Mouse (Mus musculus) macrophage (primary cell): Measurements from ENCODE around the gene Irf2. TPM values are rescaled to one million over a fixed set of nuclear protein-coding genes. Genes with fewer than 3 reads are reported as not detected.

Experiments used
- H3K27ac ChIP-seq: fragments of 350-480 bp; formaldehyde crosslinking; 2 replicates; pipeline ENCODE4 v1.9.0; 2021
- H3K36me3 ChIP-seq: fragments of 350-480 bp; formaldehyde crosslinking; 2 replicates; pipeline ENCODE4 v1.9.0; 2021; ENCODE audit errors: inconsistent target
- H3K4me3 ChIP-seq: fragments of 350-480 bp; formaldehyde crosslinking; 2 replicates; pipeline ENCODE4 v1.9.0; 2021; ENCODE audit errors: inconsistent target
- H3K79me2 ChIP-seq: fragments of 350-480 bp; formaldehyde crosslinking; 2 replicates; pipeline ENCODE4 v1.9.0; 2021; ENCODE audit errors: inconsistent target
- WGBS: methylation state at CpG from one replicate; pipeline ENCODE4 v1.1.7; 2026; ENCODE audit warnings: inconsistent platforms; ENCODE audit not compliant: missing documents; 5-methylcytosine and 5-hydroxymethylcytosine counted together
- polyA plus RNA-seq: library from polyadenylated mRNA; stranded (reverse); fragments of 250-400 nt; gene quantifications from 3 replicates; pipeline ENCODE4 v1.2.4, GENCODE M21; 2018; ENCODE audit warnings: inconsistent platforms

Irf2 gene
- polyA plus RNA-seq, 1 experiment from 2014 or later = 103 TPM

DNA sequence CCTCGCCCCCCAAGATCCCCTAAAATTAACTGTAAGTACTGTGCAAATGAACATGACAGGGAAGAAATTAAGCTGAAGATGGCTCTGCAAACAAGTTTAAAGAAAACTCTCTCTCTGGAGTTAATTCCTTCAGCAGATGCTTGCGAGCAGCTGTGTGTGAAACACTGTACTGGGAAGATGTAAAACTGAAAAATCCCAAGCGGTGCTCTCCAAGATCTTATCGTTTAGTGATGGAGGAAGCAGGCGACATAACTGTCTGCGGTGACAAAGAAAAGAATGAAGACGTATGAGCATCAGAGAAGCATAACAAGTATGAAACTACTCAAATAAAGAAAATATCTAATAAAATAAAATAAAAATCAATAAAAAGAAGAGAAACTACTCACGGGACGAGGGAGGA lies 18.1 kb downstream of the Irf2 start:
- Histone ChIP-seq H3K27ac (no peak overlapping the region), H3K4me3 (no peak overlapping the region), H3K79me2 (peaks cover 100% of the 10 kb centered on the region), H3K36me3 (peaks cover 33% of the 10 kb centered on the region; the same call in 1 of the 2 replicates)
- 99% methylated on average over 9 of the region's 9 CpGs for WGBS

DNA sequence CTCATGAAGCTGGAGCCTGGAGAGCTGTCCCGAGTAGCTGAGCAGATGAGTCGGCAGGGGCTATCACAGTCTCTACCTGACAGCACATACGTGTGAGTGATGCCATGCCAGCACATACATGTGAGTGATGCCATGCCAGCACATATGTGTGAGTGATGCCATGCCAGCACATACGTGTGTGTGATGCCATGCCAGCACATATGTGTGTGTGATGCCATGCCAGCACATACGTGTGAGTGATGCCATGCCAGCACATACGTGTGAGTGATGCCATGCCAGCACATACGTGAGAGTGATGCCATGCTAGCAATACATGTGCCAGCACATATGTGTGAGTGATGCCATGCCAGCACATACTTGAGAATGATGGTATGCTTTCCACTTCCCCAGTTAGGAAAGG lies 18.6 kb downstream of the Irf2 start:
- peaks cover 33% of the 10 kb centered on the region; the same call in 1 of the 2 replicates for H3K36me3 ChIP-seq
- H3K79me2 ChIP-seq = peaks cover 100% of the 10 kb centered on the region
- H3K4me3 ChIP-seq = no peak overlapping the region
- WGBS = 91% methylated on average over 7 of the region's 7 CpGs
- H3K27ac ChIP-seq = no peak overlapping the region

DNA sequence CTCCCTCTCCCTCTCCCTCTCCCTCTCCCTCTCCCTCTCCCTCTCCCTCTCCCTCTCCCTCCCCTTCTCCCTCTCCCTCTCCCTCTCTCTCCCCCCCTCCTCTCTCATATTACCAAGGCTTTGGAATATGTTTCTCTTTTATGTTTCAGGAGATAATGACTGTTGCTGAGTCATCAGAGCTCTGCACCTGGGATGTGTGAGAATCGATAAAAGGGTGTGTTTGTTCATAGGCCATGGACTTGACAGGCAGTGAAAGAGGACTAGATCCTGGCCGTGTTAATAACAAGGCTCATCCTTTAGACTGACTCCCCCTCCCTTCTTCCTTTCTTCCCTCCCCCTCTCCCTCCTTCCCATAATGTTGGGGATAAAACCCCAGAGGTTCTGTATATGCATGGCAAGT lies 19.1 kb downstream of the Irf2 start:
- peaks cover 33% of the 10 kb centered on the region; the same call in 1 of the 2 replicates for H3K36me3 ChIP-seq
- 71% methylated on average over 2 of the region's 2 CpGs for WGBS
- no peak overlapping the region for H3K4me3 ChIP-seq
- H3K27ac ChIP-seq = no peak overlapping the region
- H3K79me2 ChIP-seq = peaks cover 100% of the 10 kb centered on the region

GRCm38 (mm10) chr8:46759562-46759961 lies 20.0 kb downstream of the Irf2 start:
- H3K79me2 ChIP-seq = peaks cover 100% of the 10 kb centered on the region
- H3K36me3 ChIP-seq = peaks cover 33% of the 10 kb centered on the region; the same call in 1 of the 2 replicates
- WGBS = 90% methylated on average over 7 of the region's 7 CpGs
- no peak overlapping the region for H3K27ac ChIP-seq
- H3K4me3 ChIP-seq = no peak overlapping the region

DNA sequence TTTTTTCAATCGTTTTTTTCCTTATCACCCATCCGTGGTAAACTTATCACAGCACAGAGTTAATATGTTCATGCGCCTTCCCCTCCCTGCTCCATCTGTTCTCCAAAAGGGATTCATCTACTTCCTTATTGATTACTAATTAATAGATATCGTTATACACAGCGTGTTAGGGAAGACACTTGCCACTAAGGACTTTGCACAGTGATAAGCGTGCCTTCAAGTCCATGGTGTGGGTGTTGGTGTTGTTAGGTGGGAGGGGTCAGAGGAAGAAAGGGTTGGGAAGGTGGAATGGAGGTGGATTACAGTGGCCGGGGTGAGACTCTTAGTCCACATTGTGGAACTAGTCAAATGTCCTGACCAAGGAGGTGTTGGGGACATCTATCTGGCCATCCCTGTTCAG lies 21.2 kb downstream of the Irf2 start:
- H3K4me3 ChIP-seq = no peak overlapping the region
- H3K36me3 ChIP-seq = peaks cover 33% of the 10 kb centered on the region; the same call in 1 of the 2 replicates
- H3K27ac ChIP-seq = no peak overlapping the region
- 98% methylated on average over 7 of the region's 7 CpGs for WGBS
- peaks cover 100% of the 10 kb centered on the region for H3K79me2 ChIP-seq

GRCm38 (mm10) chr8:46761454-46761853 lies 21.9 kb downstream of the Irf2 start:
- Histone ChIP-seq H3K4me3 (no peak overlapping the region), H3K79me2 (peaks cover 100% of the 10 kb centered on the region), H3K27ac (no peak overlapping the region), H3K36me3 (peaks cover 29% of the 10 kb centered on the region; the same call in 1 of the 2 replicates)
- 61% methylated on average over 6 of the region's 6 CpGs for WGBS

- peaks cover 100% of the 10 kb centered on the region for H3K79me2 ChIP-seq
- WGBS = 80% methylated on average over 11 of the region's 11 CpGs
- peaks cover 25% of the 10 kb centered on the region; the same call in 1 of the 2 replicates for H3K36me3 ChIP-seq
- H3K4me3 ChIP-seq = no peak overlapping the region
- H3K27ac ChIP-seq = no peak overlapping the region
Measured at GRCm38 (mm10) chr8:46769408-46770180, 30.1 kb downstream of the Irf2 start.

DNA sequence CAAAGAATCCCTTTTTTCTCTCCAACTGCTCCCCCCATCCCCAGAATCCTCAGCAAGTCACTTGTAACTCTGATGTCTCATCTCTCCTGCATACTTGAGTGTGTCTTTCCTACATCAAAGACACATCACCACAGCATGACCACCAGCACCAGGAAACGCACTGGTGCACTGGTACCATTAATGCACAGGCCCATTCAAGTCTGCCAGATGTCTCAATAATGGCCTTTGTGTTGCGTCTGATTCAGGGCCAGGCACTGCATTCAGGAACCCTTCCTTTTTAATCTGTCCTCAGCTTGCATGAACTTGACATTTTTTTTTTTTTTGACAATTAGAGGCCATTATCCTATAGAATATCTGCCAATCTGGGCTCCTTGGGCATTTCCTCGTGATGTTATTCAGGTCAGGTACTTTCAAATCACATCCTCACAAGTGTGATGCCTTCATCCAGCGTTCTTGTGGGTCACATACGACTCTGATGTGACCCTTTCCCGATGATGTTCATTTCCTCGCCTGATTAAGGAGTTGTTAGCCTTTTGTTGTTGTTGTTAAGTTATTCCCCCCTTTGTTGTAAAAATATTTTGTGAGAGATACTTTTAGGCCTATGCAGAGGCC lies 31.5 kb downstream of the Irf2 start:
- no peak overlapping the region for H3K4me3 ChIP-seq
- 98% methylated on average over 7 of the region's 7 CpGs for WGBS
- peaks cover 39% of the 10 kb centered on the region; the same call in 1 of the 2 replicates for H3K36me3 ChIP-seq

DNA sequence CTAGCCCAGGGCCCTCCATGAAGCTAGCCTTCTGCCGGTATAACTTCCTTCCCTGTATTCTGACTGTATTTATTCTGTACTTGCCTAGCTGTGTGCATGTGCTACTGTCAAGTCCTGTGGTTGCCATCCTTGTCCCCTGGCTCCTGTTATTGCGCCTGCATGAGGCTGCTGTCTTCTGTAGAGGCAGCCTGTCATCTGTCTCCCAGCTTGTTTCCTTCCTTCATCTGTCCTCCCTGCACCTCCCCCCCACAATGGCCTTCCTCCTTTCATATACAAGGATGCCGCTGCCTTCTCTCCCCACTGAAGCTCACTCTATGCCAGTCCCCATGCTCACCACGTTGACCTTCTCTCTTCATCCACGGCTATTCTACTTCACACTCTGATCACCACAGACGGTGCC lies 33.3 kb downstream of the Irf2 start:
- 49% methylated on average over 6 of the region's 6 CpGs for WGBS
- Histone ChIP-seq H3K36me3 (peaks cover 40% of the 10 kb centered on the region; the same call in 1 of the 2 replicates), H3K27ac (no peak overlapping the region), H3K4me3 (no peak overlapping the region), H3K79me2 (peaks cover 92% of the 10 kb centered on the region)

More for the DNA sequence above, 31.5 kb downstream of the Irf2 start:
- no peak overlapping the region for H3K27ac ChIP-seq
- peaks cover 100% of the 10 kb centered on the region for H3K79me2 ChIP-seq

- Histone ChIP-seq H3K79me2 (peaks cover 89% of the 10 kb centered on the region), H3K27ac (peak overlapping the region; percentile 72), H3K36me3 (peaks cover 48% of the 10 kb centered on the region; the same call in 1 of the 2 replicates), H3K4me3 (no peak overlapping the region)
- 40% methylated on average over 10 of the region's 10 CpGs for WGBS
Measured at GRCm38 (mm10) chr8:46777760-46778460, 38.4 kb downstream of the Irf2 start.

- Histone ChIP-seq H3K27ac (no peak overlapping the region), H3K4me3 (no peak overlapping the region), H3K36me3 (peaks cover 34% of the 10 kb centered on the region; the same call in 1 of the 2 replicates), H3K79me2 (peaks cover 89% of the 10 kb centered on the region)
- 95% methylated on average over 6 of the region's 6 CpGs for WGBS
Measured at GRCm38 (mm10) chr8:46781067-46781657, 41.6 kb downstream of the Irf2 start.

DNA sequence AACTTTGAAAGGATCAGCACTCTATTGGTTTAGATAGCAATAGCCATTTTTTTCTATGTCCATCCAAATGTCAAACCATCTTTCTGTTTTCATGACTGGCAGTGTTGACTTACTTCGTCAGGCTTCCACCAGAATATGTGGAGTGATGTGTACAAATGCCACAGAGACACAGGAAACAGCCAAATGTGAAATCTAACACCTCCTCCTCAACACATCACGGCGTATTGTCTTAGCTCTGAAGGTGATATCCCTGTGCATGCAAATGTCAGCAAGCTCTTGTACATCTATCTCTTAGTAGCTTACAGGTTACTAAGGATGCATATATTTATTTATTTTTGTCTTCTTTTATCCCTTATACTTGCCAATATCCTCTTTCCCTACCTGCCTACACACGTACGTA lies 42.7 kb downstream of the Irf2 start:
- Histone ChIP-seq H3K4me3 (no peak overlapping the region), H3K27ac (no peak overlapping the region), H3K36me3 (peaks cover 32% of the 10 kb centered on the region; the same call in 1 of the 2 replicates), H3K79me2 (peaks cover 92% of the 10 kb centered on the region)
- 93% methylated on average over 5 of the region's 5 CpGs for WGBS

DNA sequence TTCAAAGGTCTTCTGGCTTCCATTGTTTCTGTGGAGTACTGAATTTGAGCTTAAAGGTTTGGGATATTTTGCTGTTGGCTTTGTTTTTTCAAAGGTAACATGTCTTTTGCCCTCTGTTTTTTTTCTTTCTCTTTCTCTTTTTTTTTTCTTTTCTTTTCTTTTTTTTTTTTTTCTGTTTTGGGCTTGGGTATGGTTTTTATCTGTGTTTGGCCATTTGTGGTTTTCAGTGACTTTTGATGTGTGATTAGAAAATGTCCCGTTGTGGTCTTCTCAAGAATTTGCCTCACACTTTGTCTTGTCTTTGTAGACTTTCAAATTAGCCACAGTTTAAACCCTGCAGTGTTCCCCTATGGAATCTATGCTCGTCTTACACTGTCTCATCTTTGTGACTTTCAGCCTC lies 45.5 kb downstream of the Irf2 start:
- Histone ChIP-seq H3K36me3 (peaks cover 24% of the 10 kb centered on the region; the same call in 1 of the 2 replicates), H3K79me2 (peaks cover 96% of the 10 kb centered on the region), H3K4me3 (no peak overlapping the region), H3K27ac (no peak overlapping the region)
- 52% methylated on average over 2 of the region's 2 CpGs for WGBS

- H3K4me3 ChIP-seq = no peak overlapping the region
- peaks cover 18% of the 10 kb centered on the region; the same call in 1 of the 2 replicates for H3K36me3 ChIP-seq
- 88% methylated on average over 6 of the region's 6 CpGs for WGBS
- H3K27ac ChIP-seq = no peak overlapping the region
- H3K79me2 ChIP-seq = peaks cover 96% of the 10 kb centered on the region
Measured at GRCm38 (mm10) chr8:46785926-46786325, 46.4 kb downstream of the Irf2 start.
